Mouse (Mus musculus) layer of hippocampus, adult 11-12 months (tissue): ENCODE measurements around the gene Moxd2.

Source experiments
- DNase-seq: peaks from one replicate; pipeline ENCODE4 v3.0.0; 2022; ENCODE audit warnings: low spot score

The Moxd2 gene

DNA sequence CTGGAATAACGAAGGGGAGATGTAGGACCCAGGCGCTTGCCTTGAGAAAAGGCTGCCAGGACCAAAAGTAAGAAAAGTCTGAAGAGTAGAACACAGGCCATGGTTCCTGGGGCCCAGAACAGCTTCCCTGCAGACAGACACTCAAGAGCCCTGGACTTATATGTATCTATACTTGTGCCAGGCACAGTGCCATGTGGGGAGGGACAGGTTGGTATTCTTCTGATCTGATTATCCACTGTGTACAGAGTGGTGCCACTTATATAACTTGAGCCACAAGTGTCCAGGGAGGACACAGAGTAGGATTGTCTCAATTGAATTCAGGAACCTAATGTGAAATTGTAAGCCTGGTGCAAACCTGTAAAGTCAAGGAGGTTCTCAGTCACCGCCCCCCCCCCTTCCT is at the start of gene Moxd2:
Gene Moxd2, minus strand, starts transcription at position 101 of the 400 bp plus-strand sequence.
- no peak for DNase-seq

DNA sequence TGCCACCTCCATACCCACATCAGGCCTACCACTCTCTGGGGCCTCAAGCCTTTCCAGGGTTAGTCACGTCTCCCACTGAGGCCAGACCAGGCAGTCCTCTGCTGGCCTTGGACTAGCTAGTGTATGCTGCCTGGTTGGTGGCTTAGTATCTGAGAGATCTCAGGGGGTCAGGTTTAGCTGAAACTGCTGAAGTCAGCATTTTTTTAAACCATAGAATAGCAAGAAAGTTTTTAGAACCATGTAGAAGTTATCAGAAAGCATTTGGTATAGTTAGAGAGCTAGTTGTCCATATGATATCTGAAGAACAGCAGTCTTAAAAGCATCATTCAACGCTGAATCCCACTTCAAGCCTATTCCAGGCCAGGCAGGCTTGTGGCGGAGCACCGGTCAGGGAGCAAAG is 32.7 kb upstream of the Moxd2 start:
- DNase-seq = no peak

DNA sequence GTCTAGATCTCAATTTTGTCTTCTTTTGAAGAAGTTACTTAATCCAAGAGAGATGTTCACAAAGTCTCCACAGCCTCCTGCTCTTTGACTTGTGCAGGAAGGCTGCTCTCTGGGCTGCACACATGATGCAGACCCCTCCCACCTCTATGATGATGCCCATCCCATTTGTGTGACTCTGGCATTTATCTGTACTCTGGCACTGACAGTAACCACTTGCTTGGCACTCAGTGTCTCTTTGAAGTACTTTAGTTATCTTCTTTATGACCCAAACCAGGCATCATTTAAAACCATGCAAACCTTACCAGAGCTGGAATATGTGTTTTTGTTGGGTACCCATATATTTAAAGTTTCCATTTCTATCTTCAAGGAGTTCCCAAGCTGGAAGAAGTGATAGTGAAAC is 13.0 kb upstream of the Moxd2 start, which contains the start of gene Prss58:
Gene Prss58, minus strand, starts transcription at position 101 of the 400 bp plus-strand sequence.
- no peak for DNase-seq

DNA sequence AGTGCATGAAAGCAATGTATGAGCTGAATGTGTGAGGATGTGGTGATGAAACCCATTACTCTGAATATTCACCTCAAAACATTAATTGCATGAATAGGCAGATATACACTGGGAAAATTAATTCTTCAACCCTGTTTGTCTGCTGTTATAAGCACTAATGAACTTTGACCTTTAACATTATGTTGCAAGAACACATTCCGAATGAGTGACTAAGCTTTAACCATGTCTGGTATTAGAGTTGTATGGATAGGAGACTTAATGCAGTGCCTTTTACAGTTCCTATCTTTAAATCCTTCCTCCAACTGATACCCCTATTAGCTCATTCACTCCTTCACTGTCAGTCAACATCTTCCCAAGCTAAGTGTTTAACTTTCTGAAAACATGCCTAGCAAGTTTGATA is 7.4 kb upstream of the Moxd2 start:
- no peak for DNase-seq

DNA sequence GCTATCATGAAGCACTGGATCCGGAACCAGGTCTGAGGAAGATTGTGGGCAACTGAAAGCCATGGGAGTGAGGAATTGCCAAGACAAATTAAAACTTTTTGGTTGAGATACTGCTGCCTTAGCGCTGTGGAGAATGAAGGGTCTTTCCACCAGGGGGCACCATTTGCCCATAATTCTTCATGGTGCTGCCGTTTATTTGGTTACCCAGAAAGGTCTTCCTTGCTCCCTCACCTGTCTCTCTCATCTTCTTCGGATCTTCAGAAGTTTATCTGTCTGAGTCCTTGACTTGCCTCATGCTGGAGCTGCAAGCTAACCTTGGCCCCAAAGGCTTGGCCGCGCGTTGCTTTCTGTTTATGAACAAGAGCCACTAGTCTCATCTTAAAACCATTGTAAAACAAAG is 6.3 kb upstream of the Moxd2 start:
- no peak for DNase-seq

DNA sequence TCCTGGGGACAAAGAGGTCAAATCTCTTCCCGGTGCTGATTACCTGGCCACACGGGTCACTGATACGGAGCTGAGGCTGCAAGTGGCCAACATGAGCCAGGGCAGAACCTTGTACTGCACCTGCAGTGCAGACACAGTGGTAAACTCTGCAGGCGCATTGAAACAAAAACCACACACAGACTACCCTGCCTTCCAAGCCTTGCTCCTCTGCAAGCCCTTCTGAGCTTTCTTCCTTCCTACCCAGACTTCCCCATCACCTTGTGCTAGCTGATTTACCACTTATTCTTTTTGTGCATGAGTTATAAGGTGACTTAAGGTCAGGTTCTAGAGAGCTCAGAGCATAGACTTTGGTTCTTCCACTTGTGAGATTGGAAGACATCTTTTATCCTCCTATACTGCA is 4.5 kb upstream of the Moxd2 start:
- DNase-seq = no peak

DNA sequence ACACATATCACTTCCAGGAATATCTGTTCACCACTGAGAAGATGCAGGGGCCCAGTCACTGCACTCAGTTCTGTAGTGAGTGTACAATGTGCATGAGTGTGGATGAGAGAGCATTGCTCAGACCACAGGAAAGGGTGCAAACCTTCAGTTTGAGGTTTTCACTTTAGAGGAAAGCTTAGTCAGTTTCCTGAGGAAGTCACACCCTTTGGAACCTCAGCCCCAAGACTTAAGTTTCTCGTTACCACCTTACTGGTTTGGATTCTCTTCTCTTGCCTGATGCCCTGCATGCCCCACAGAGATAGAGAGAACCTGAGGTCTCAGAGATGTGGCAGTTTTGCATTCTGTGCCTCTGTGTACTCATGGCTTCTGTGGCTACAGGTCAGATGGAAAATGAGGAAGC is 3.7 kb upstream of the Moxd2 start:
- no peak for DNase-seq

DNA sequence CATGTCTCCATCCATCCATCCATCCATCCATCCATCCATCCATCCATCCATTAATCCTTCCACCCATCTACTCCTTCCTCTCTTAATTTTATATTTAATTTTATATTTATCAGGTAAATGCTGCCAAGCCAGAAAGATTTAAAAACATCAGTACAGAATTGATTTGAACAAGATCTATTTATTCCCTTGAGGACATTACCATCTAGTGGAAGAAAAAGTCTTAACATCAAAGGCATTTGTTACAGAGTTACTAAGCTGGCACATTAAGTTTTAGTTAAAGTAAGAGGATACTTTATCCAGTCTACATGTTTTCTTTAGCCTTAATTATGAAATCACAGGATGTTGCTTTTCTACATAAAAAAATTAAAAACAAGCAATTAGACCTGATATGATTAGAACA is 42.0 kb downstream of the Moxd2 start:
- DNase-seq = no peak
